Mouse (Mus musculus) forebrain, embryonic 11.5 days (tissue): Measurements from ENCODE around the gene Fbxl15. TPM values are rescaled to one million over a fixed set of nuclear protein-coding genes. Genes with fewer than 3 reads are reported as not detected.

Source experiments
- ATAC-seq: fragments of 200-750 bp; cut with Nextera tagmentation; replicated peaks from 2 replicates; pipeline ENCODE4 v1.8.0; 2017; ENCODE audit warnings: moderate TSS enrichment; ENCODE audit not compliant: low FRiP score
- DNase-seq: peaks from one replicate; pipeline ENCODE4 v3.0.0-alpha.2; 2017; ENCODE audit warnings: low spot score
- H3K27ac ChIP-seq: fragments of 300-500 bp; sonication (generic); 2 replicates; pipeline ENCODE4 v1.5.1; 2014; ENCODE audit warnings: low read depth, low read length
- H3K27me3 ChIP-seq: fragments of 300-500 bp; sonication (generic); 2 replicates; pipeline ENCODE4 v1.6.1; 2014; ENCODE audit warnings: mild to moderate bottlenecking, low read length, mixed read lengths; ENCODE audit not compliant: control insufficient read depth, insufficient read depth
- H3K36me3 ChIP-seq: fragments of 300-500 bp; sonication (generic); 2 replicates; pipeline ENCODE4 v1.6.1; 2014; ENCODE audit warnings: mild to moderate bottlenecking, low read length, moderate library complexity, mixed read lengths; ENCODE audit not compliant: control insufficient read depth, insufficient read depth
- H3K4me1 ChIP-seq: fragments of 300-500 bp; sonication (generic); replicated peaks from 2 replicates; pipeline ENCODE4 v1.6.1; 2014; ENCODE audit warnings: low read length, mixed read lengths; ENCODE audit not compliant: control insufficient read depth, insufficient read depth
- H3K4me2 ChIP-seq: fragments of 300-500 bp; sonication (generic); 2 replicates; pipeline ENCODE4 v1.6.1; 2014; ENCODE audit warnings: low read depth, mild to moderate bottlenecking, low read length, moderate library complexity, mixed read lengths; ENCODE audit not compliant: severe bottlenecking
- H3K4me3 ChIP-seq: fragments of 300-500 bp; sonication (generic); 2 replicates; pipeline ENCODE4 v1.5.1; 2014; ENCODE audit warnings: low read depth, low read length
- H3K9ac ChIP-seq: fragments of 300-500 bp; sonication (generic); 2 replicates; pipeline ENCODE4 v1.6.1; 2014; ENCODE audit warnings: low read length
- H3K9me3 ChIP-seq: fragments of 300-500 bp; sonication (generic); 2 replicates; pipeline ENCODE4 v1.6.1; 2016; ENCODE audit warnings: low read length, mixed read lengths; ENCODE audit not compliant: control insufficient read depth
- WGBS: fragments of 180-500 bp; shearing (Covaris S2); extraction: QIAGEN DNeasy Blood & Tissue Kit; methylation state at CpG from one replicate; pipeline ENCODE4 v1.1.7; 2014; 5-methylcytosine and 5-hydroxymethylcytosine counted together
- polyA plus RNA-seq: library from polyadenylated mRNA; unstranded; fragments of >200 nt; fragmentation: Nextera tagmentation; extraction: Ambion mirVana; gene quantifications from 2 replicates; pipeline ENCODE4 v1.2.1, GENCODE M21; 2014

The Fbxl15 gene
- polyA plus RNA-seq, 1 experiment from 2014 or later, result 25.8 TPM

GRCm38 (mm10) chr19:46313116-46313515, 14.9 kb upstream of the Fbxl15 start:
- 87% methylated on average over 9 of the region's 9 CpGs for WGBS
- Histone ChIP-seq H3K4me3 (no peak overlapping the region), H3K27ac (no peak overlapping the region), H3K27me3 (peaks cover 58% of the 10 kb centered on the region), H3K4me1 (peaks cover 13% of the 10 kb centered on the region; the same call in 1 of the 2 replicates), H3K9me3 (no peaks in the 10 kb centered on the region), H3K36me3 (no peaks in the 10 kb centered on the region), H3K9ac (no peak overlapping the region), H3K4me2 (no peak overlapping the region)
- DNase-seq (peak; percentile 47), ATAC-seq (no peak)

DNA sequence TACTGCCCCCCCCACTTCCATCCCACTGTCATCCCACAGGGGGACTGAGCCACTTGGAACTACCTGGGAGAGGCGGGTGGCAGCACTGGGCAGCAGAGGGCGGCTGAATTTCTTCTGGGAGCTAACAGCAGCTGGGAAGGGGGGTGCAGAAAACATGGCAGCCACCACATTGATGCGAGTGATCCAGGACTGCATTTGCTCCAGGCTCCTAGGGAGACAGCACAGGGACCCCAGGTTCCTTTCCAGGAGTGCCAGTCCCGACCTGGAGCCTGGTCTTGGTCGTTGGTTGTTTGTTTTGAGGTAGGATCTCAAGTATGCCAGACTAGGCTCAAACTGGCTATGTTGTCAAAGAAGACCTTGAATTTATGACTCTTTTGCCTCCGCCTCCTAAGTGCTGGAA, 14.4 kb upstream of the Fbxl15 start:
- Histone ChIP-seq H3K4me3 (no peak overlapping the region), H3K4me1 (peaks cover 15% of the 10 kb centered on the region; the same call in 1 of the 2 replicates), H3K36me3 (no peaks in the 10 kb centered on the region), H3K9ac (no peak overlapping the region), H3K9me3 (no peaks in the 10 kb centered on the region), H3K4me2 (no peak overlapping the region), H3K27me3 (peaks cover 58% of the 10 kb centered on the region), H3K27ac (no peak overlapping the region)
- ATAC-seq, result no peak
- peak; percentile 43 for DNase-seq
- WGBS, result 67% methylated on average over 6 of the region's 6 CpGs

DNA sequence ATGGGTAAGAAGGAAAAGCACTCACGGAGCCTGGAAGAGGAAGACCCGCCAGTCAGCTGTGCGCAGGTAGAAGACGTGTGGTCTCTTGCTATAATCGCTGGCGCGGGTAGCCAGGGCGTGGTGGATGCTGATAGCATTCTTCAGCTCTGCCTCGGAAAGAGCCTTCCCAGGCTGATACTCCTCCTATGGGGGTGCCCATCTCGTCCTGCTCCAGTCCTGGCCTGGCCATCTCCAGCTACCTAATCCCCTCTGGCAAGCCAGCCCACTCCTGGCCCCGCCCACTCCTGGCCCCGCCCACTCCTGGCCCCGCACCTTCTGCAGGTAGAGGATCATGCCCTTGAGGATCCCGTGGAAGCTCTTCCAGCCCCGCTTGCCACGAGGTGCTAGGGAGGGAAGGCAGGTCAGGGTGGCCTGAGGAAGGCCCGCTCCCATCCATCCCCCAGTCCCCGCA, 13.8 kb upstream of the Fbxl15 start:
- H3K4me2 ChIP-seq, result no peak overlapping the region
- H3K36me3 ChIP-seq, result no peaks in the 10 kb centered on the region
- no peak overlapping the region for H3K27ac ChIP-seq
- peak; percentile 44 for DNase-seq
- no peak overlapping the region for H3K4me3 ChIP-seq
- H3K9ac ChIP-seq, result no peak overlapping the region
- peaks cover 61% of the 10 kb centered on the region for H3K27me3 ChIP-seq
- 6% methylated on average over 18 of the region's 18 CpGs for WGBS
- peaks cover 12% of the 10 kb centered on the region; the same call in 1 of the 2 replicates for H3K4me1 ChIP-seq
- H3K9me3 ChIP-seq, result no peaks in the 10 kb centered on the region
- no peak for ATAC-seq

GRCm38 (mm10) chr19:46314872-46315742, 12.9 kb upstream of the Fbxl15 start:
- H3K27ac ChIP-seq, result no peak overlapping the region
- ATAC-seq (no peak), DNase-seq (peak; percentile 51)
- H3K9ac ChIP-seq, result no peak overlapping the region
- H3K4me2 ChIP-seq, result no peak overlapping the region
- 42% methylated on average over 14 of the region's 14 CpGs for WGBS
- no peaks in the 10 kb centered on the region for H3K9me3 ChIP-seq
- H3K4me1 ChIP-seq, result peaks cover 12% of the 10 kb centered on the region; the same call in 1 of the 2 replicates
- H3K4me3 ChIP-seq, result no peak overlapping the region
- H3K27me3 ChIP-seq, result peaks cover 70% of the 10 kb centered on the region
- H3K36me3 ChIP-seq, result no peaks in the 10 kb centered on the region

GRCm38 (mm10) chr19:46315752-46316610, 12.0 kb upstream of the Fbxl15 start:
- no peak overlapping the region for H3K4me2 ChIP-seq
- no peak overlapping the region for H3K4me3 ChIP-seq
- H3K36me3 ChIP-seq, result no peaks in the 10 kb centered on the region
- H3K27me3 ChIP-seq, result peaks cover 76% of the 10 kb centered on the region
- H3K4me1 ChIP-seq, result peaks cover 13% of the 10 kb centered on the region; the same call in 1 of the 2 replicates
- ATAC-seq (no peak), DNase-seq (no peak)
- no peak overlapping the region for H3K9ac ChIP-seq
- H3K27ac ChIP-seq, result no peak overlapping the region
- WGBS, result 52% methylated on average over 12 of the region's 12 CpGs
- no peaks in the 10 kb centered on the region for H3K9me3 ChIP-seq

GRCm38 (mm10) chr19:46316846-46317545, 11.0 kb upstream of the Fbxl15 start:
- WGBS, result 28% methylated on average over 15 of the region's 15 CpGs
- H3K4me3 ChIP-seq, result peak overlapping the region; percentile 34
- ATAC-seq (no peak), DNase-seq (peak; percentile 48)
- peaks cover 22% of the 10 kb centered on the region for H3K4me1 ChIP-seq
- no peaks in the 10 kb centered on the region for H3K36me3 ChIP-seq
- H3K9me3 ChIP-seq, result no peaks in the 10 kb centered on the region
- peaks cover 77% of the 10 kb centered on the region for H3K27me3 ChIP-seq
- H3K4me2 ChIP-seq, result peak overlapping the region; percentile 48
- H3K27ac ChIP-seq, result no peak overlapping the region
- H3K9ac ChIP-seq, result no peak overlapping the region

DNA sequence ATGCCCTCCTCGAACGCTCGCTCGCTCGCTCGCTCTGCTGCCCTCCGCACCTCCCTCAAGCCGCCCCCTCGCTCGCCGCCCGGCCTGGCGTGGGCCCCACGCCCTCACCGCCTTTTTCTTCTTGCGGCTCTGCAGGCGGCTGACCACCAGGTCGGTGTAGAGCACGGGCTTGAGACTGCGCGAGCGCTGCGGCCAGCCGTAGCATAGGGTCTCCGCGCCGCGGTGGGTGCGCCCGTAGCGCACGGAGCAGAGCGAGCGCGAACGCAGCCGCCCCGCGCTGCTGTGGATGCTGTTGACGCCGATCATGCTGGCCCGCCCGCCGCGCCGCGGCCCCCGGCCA, 10.5 kb upstream of the Fbxl15 start:
- ATAC-seq, result no peak
- Histone ChIP-seq H3K27me3 (peaks cover 77% of the 10 kb centered on the region), H3K9me3 (no peaks in the 10 kb centered on the region), H3K36me3 (no peaks in the 10 kb centered on the region), H3K4me2 (peak overlapping the region; percentile 48), H3K9ac (no peak overlapping the region), H3K4me1 (peaks cover 26% of the 10 kb centered on the region), H3K27ac (no peak overlapping the region), H3K4me3 (peak overlapping the region; percentile 34)
- under 1% methylated on average over 43 of the region's 48 CpGs for WGBS
- DNase-seq, result peak; percentile 58

- DNase-seq, result peak; percentile 50
- no peak overlapping the region for H3K9ac ChIP-seq
- ATAC-seq, result no peak
- no peak overlapping the region for H3K27ac ChIP-seq
- H3K36me3 ChIP-seq, result no peaks in the 10 kb centered on the region
- no peaks in the 10 kb centered on the region for H3K9me3 ChIP-seq
- peaks cover 76% of the 10 kb centered on the region for H3K27me3 ChIP-seq
- WGBS, result 2% methylated on average over 37 of the region's 42 CpGs
- peak overlapping the region; percentile 48; the same call in 1 of the 2 replicates for H3K4me2 ChIP-seq
- peak overlapping the region; percentile 34 for H3K4me3 ChIP-seq
- H3K4me1 ChIP-seq, result peaks cover 27% of the 10 kb centered on the region
These were observed 9.9 kb upstream of the Fbxl15 start for GRCm38 (mm10) chr19:46318031-46318471.
